Mouse (Mus musculus) left cerebral cortex, adult 8-10 months (tissue): ENCODE results near the gene Igsf9. TPM values are rescaled to one million over a fixed set of nuclear protein-coding genes. Genes with fewer than 3 reads are reported as not detected.

ENCODE experiments used
- DNase-seq, 2 experiments: peaks; one replicate each; pipeline ENCODE4 v3.0.0; 2022; ENCODE audit warnings: low spot score in 2 of 2
- total RNA-seq, 4 experiments: library from RNA; stranded (reverse); gene quantifications; 2 replicates each; pipeline ENCODE4 v1.2.4; 2022

Gene Igsf9
- total RNA-seq, 4 experiments from 2014 or later = 5.2 to 9.1 (median 7.9) TPM

- DNase-seq = no peak
These were observed 14.4 kb downstream of the Igsf9 start for GRCm38 (mm10) chr1:172496030-172496429.

DNA sequence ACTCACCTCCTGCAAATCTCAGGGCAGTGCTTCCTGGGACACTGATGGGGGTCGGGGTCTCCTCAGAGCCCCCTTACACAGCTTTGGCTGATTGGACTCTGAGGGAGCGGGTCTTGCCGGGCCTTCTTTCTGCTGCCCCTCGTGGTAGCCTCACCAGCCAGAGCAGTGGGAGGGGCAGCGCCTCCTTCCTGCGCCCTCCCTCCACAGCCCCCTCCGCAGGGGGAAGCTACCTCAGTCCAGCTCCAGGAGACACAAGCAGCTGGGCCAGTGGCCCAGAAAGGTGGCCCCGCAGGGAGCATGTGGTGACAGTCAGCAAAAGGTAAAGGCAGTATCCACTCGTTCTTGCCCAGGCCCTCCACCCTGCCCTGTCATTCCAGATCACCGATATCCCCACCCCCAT lies 15.8 kb downstream of the Igsf9 start:
- no peak for DNase-seq

GRCm38 (mm10) chr1:172499765-172500441 lies 18.3 kb downstream of the Igsf9 start, which contains the start of gene Tagln2:
Tagln2 (plus strand) TSS chr1:172500047.
- DNase-seq = no peak

GRCm38 (mm10) chr1:172500451-172501370 lies 19.1 kb downstream of the Igsf9 start:
- DNase-seq = no peak

DNA sequence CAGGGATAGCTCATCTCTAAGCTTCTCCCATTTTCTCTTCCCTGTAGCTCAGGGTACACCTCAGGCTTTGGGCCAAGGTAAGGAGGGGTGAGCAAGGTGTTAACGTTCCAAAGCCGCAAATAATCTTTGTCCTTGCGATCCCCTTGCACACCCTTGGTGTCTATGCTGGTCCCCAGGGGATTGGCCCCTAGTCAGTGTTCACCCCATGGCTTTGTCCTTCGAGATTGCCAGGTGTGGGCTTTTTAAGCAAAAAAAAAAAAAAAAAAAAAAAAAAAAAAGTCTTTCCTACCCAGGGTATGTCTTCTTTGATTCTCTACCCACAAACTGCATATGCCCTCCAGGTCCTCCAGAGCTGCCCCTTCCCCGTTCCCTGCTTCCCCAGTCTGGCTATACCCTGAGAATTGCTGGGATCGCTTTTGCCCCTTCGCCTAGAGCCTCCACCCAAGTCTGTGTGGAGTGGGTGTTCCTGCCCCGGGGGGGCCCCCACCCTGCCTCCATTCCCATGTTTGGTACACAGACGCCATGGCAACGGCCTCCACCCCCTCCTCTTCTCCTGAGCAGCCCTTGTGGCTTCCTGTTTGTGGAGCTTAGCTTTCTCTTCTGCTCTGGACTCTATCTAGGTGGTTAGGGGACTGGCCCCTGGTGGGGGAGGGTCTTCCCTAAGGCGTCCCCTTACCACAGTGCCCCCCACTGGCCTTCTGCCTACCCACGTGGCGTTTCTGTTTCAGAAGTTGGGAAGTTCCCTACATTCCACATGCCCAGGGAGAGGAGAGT lies 20.0 kb downstream of the Igsf9 start:
- DNase-seq = no peak

GRCm38 (mm10) chr1:172502145-172503110 lies 20.8 kb downstream of the Igsf9 start:
- no peak for DNase-seq

- no peak for DNase-seq
These were observed 21.8 kb downstream of the Igsf9 start for GRCm38 (mm10) chr1:172503111-172503997.

- no peak for DNase-seq
These were observed 23.2 kb downstream of the Igsf9 start for GRCm38 (mm10) chr1:172504756-172505155.

- no peak for DNase-seq
These were observed 25.4 kb downstream of the Igsf9 start for GRCm38 (mm10) chr1:172507001-172507400.

DNA sequence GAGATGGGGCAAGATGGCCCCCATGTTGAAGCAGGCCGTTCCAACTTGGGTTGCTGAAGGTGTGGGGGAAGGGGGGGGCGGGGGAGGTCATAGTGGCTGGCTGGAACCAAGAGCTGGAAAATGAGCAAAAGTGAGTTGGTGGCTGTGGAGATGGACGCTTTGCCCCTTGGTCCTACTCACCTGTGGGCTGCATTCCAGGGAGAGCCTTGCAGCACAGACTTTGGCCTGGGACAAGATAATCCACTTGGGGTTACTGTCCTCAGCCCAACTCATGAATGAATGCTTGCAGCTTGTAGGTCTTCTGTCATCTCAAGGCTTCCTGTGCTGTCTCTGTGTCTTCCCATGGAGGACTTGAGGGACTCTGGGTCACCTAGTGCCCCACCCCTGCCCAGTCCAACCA lies 26.1 kb downstream of the Igsf9 start:
- DNase-seq = no peak

GRCm38 (mm10) chr1:172508172-172508571 lies 26.6 kb downstream of the Igsf9 start:
- DNase-seq = no peak

DNA sequence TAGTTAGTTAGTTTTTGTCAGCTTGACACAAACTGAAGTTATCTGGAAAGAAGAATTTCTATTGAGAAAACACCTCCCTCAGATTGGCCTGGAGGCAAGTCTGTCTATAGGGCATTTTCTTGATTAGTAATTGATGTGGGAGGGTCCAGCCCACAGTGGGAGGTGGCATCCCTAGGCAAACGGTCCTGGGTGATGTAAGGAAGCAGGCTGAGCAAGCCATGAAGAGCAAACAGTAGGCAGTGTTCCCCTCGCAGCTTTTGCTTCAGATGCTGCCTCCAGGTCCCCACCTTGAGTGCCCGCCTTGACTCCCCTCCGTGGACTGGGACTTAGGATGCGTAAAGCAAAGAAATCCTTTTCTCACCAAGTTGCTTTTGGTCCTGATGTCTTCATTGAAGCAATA lies 27.6 kb downstream of the Igsf9 start:
- no peak for DNase-seq

- no peak for DNase-seq
These were observed 28.4 kb downstream of the Igsf9 start for GRCm38 (mm10) chr1:172509983-172510382.

GRCm38 (mm10) chr1:172510421-172510972 lies 28.9 kb downstream of the Igsf9 start:
- no peak for DNase-seq

- no peak for DNase-seq
These were observed 31.4 kb downstream of the Igsf9 start for GRCm38 (mm10) chr1:172512962-172513361.

DNA sequence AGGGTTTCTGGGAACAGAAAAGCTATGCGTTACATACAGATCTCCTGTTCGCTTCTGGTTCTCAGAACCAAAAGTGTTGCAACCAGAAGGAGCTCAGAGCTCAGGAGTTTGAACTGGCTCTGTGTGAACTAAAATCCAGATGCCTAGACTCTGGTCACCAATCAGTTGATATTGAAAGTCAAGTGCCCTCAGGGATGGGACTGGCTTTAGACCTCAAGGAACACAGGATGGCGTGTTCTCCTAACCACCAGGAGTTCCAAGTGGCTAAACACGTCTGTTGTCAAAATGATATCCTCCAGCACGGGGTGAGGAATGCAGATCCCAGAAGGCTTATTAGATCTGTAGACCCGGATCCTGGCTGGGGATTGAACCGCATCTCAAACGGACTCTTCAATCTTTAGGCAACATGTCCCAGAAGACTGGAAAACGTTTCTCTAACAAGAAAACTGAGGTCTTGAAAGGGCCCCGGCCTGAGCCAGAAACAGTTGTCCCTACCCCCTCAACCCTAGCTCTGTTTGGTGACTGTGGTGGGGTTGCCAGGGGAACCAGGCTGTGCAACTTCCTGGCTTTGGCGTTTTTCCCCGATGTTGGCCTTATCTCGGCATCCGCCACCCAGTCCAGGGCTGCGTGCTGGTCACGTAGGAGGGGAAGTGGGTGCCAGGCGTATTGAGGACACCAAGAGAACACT lies 32.1 kb downstream of the Igsf9 start:
- no peak for DNase-seq

DNA sequence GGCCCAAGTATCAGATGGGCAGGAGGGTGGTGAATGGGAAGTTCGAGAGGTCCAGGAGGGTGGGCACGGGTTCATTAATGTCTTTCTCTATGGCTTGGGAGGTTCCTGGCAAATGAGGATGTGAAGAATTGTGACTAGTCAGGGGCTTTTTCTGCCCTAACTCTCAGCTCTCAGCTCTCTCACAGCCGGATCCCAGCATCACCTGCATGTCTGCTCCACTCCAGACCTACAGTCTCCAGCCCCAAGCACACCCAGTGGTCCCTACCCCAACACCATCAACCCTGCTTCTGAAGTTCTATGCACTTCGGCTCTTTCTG lies 32.6 kb downstream of the Igsf9 start:
- no peak for DNase-seq

- DNase-seq = no peak
These were observed 33.1 kb downstream of the Igsf9 start for GRCm38 (mm10) chr1:172514551-172515268.
